Mouse (Mus musculus): ENCODE results near the gene Myh10.

The Myh10 gene

GRCm38 (mm10) chr11:68691321-68692009, at the start of gene Myh10:
Gene Myh10 (plus strand): TSS chr11:68691559.
- DNase-seq (ENCODE audit: low read depth, low spot score): peak; percentile 100

- no peak for DNase-seq (ENCODE audit: low read depth, low spot score)
These were observed 46.6 kb upstream of the Myh10 start for GRCm38 (mm10) chr11:68644781-68645180.

- no peak for DNase-seq (ENCODE audit: low read depth, low spot score)
These were observed 43.6 kb upstream of the Myh10 start for GRCm38 (mm10) chr11:68647808-68648207.

GRCm38 (mm10) chr11:68648385-68649148, 42.8 kb upstream of the Myh10 start:
- no peak for DNase-seq (ENCODE audit: low read depth, low spot score)

DNA sequence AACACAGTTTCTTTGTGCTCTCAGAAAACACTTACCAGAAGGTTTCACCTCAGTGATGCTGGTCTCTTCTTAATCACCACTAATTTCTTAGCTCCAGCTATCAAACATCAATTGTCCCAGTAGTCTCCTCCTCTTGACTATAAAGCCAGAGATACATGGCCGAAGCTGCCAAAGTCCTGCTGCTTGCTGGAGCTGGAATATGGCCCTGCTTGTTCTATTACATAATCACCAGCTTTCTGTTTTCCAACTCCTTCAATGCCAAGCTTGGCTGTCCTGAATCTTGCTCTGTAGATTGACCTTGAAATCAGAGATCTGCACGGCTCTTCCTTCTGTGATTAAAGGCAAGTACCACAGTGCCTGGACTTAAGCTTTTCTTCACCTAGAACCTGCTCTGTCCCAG, 39.8 kb upstream of the Myh10 start:
- DNase-seq (ENCODE audit: low read depth, low spot score): no peak

DNA sequence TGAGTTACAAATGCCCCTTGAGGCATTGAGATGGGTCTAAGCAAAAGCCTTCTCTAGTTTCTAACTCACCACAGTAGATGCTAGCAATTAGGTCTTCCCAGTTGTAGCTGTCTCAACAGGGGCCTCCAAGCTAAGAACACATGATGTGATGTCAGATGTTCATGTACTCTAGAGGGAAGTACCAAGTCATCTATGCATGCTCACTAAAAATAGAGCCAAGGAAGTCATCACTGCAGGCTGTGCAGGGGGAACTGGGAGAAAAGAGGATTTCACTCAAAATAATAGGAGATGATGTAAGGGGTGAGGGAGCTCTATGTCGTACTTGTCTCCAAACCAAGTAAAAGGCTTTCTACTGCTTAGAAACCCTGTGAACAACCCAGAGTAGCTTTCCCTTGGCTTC, 35.8 kb upstream of the Myh10 start:
- DNase-seq (ENCODE audit: low read depth, low spot score): no peak

DNA sequence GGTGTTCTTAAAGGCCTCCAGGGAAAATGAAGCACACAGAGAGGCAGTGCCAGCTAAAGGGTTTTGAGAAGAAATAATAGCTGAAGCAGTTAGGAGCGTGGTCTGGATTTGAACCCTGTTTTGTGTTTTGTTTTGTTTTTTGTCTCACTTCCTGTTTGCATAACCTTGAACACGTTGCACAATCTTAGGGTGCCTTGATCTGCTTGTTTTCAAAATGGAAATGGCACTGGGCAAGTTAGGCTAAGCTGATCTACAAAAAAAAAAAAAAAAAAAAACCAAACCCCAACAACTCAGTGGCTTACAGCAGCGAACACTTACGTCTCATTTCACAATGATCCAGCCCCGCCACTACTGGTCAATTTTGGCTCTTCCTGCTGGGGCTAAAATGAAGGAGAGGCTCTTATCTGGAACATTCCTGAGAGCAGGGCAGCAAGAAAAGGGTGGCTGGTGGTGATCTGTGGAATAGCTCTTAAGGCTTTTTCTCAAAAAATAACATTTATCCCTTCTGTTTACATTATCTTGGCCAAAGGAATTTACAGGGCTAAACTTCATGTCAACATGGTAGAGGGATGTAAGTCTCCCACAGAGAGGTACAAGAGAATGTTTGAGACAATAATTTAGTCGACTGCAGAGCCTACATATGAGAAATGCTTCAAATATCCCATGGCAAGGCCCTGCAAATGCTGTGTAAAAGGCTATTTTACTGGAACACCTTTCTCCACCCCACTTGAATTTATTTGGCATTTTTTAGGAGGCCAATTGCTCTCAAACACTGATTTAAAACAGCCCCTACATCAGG, 34.3 kb upstream of the Myh10 start:
- no peak for DNase-seq (ENCODE audit: low read depth, low spot score)

DNA sequence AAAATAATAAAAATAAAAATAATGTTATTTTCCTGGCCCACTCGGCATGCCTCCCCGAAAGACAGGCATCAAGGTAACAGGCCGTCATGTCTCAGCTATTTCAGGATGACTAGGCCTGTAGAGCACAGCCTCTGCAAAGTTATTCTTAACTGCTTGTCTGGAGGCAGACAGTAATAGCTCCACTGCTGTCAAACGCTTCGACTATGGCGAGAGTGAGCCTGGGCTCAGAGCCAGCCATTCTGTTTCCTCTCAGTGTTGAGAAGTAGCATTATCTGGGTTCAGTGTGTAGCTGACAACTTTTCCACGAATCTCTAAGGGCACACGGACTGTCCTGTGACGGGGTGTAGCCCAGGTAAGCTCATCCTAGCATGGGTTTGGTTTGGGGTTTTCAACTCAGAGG, 33.5 kb upstream of the Myh10 start:
- no peak for DNase-seq (ENCODE audit: low read depth, low spot score)

GRCm38 (mm10) chr11:68665331-68665730, 26.0 kb upstream of the Myh10 start:
- DNase-seq (ENCODE audit: low read depth, low spot score): peak; percentile 41

DNA sequence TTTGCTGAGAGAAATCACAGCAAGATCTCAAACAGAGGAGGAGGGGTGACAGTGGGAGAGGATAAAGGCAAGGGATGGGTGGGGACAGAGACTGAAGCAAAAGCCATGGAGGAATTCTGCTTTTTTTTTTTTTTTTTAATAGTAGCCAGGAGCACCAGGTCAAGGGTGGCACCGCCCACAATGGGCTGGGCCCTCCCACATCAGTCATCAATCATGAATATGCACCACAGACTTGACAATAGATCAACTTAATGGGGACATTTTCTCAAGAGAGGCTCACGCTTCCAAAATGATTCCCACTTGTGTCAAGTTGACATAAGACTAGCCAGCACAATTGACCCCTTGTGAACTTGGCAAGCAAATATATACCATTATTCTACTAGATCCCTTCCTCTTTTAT, 25.1 kb upstream of the Myh10 start:
- DNase-seq (ENCODE audit: low read depth, low spot score): peak; percentile 45

- no peak for DNase-seq (ENCODE audit: low read depth, low spot score)
These were observed 18.9 kb upstream of the Myh10 start for GRCm38 (mm10) chr11:68672270-68672970.

DNA sequence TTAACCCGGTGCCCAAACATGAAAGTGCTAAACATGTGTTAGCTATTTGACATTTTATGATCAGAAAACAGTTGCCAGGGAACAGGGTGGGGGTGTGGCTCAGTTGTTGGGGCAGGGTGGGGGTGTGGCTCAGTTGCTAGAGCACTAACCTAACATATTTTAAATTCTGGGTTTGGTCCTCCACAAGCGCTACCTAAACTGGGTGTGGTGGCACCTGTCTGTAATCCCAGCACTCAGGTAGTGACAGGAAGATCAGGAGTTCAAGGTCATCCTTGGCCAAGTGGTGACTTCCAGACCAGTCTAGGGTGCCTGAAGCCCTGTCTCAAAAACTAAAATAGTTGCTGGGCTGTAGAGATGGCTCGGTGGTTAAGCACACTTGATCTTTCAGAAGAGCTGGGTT, 17.3 kb upstream of the Myh10 start:
- no peak for DNase-seq (ENCODE audit: low read depth, low spot score)

DNA sequence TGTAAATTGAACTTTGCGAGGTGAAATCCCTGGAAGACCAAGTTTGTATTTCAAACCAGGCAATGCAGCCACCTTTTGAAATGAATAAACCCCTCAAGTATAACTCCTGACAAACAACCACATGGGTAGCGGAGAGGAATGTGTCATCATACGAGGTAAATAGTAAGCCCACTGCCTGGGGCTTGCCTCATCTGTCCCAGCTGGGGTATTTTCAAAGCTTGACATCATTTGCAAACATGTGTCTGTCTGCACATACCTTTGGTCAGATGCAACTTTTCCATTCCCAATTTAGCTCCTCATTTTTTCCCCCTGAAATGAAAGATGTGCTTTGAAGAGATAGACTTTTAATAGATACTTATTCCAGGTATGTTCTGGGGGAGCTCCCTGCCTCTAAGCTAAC, 16.7 kb upstream of the Myh10 start:
- no peak for DNase-seq (ENCODE audit: low read depth, low spot score)

- no peak for DNase-seq (ENCODE audit: low read depth, low spot score)
These were observed 16.1 kb upstream of the Myh10 start for GRCm38 (mm10) chr11:68675274-68675673.

- DNase-seq (ENCODE audit: low read depth, low spot score): no peak
These were observed 10.0 kb upstream of the Myh10 start for GRCm38 (mm10) chr11:68681254-68681839.

GRCm38 (mm10) chr11:68682136-68682806, 9.1 kb upstream of the Myh10 start:
- no peak for DNase-seq (ENCODE audit: low read depth, low spot score)

DNA sequence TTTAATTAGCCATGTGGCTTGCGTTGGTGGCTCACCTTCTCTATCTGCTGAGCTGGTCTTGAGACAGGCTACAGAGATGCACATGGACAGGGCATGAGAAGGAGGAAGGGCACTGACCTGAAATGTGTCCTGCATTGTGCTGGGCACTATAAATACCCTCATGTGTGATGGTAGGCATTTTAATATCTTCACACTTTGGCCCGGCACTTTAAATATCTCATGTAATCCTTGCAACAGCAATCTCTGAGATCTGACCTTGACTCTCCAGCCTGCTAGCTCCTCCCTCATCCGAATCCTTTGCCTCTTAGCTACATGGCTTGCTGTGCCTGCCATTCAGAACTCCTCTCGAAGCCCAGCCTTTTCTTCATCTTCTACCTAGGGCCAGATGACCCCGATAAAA, 5.4 kb upstream of the Myh10 start:
- DNase-seq (ENCODE audit: low read depth, low spot score): no peak

DNA sequence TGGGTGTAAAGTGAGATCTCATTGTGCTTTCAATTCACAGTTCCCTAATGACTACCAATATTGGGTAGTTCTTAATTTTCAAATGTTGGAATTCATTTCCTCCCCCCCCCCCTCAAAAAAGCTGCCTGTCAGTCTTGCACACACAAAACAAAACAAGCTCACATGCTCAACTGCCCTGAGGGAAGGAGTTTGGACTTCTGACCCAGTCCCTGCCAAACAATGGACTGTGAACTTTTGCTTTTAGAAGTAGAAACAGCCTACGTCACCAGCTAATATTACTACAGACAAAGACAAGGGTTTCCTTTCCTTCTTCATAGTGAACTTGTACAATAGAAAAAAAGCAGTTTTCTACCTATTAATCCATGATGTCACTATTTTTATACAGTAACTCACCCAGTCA, 2.1 kb upstream of the Myh10 start:
- no peak for DNase-seq (ENCODE audit: low read depth, low spot score)

- DNase-seq (ENCODE audit: low read depth, low spot score): no peak
These were observed 894 bp upstream of the Myh10 start for GRCm38 (mm10) chr11:68690465-68690864.

GRCm38 (mm10) chr11:68692010-68692692, 792 bp downstream of the Myh10 start:
- peak; percentile 25 for DNase-seq (ENCODE audit: low read depth, low spot score)

All from mesoderm, embryonic 11.5 days (tissue).